In the genomic region with DNA sequence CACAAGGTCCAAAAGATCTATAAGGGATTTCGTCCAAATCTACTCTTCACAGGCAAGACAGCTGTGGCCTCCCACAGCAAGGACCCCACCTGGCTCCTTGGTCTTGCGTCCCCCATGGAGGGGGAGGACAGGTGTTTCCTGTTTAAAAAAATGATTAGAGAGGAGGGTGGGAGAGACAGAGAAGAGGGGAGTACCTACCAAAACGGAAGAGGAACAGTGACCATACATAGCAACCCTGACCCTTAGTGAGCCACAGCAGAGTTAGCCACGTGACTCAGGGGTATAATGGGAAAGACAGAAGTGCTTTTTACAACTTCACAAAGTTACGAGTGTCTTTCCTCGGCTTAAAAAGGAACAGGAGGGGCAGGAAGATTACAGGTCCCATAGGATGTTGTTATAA, we compare ENCODE assay signal across 21 mouse cellular contexts. TPM values are rescaled to one million over a fixed set of nuclear protein-coding genes. Genes with fewer than 3 reads are reported as not detected.
DNase-seq lines count a peak whose midpoint lies in the region; ATAC-seq and TF ChIP-seq lines count a peak whose summit lies in the region.
"Had no signal": no experiment of that assay in that cellular context is flagged by ENCODE, and none has a peak within 500 bp of the region (broad histone marks: within the 10 kb centered on the region; RNA-seq: fewer than 3 reads in every experiment).

No protein-coding gene starts in this region.

- H3K4me1 ChIP-seq in spleen, adult 2 months (ENCODE audit: control insufficient read depth, insufficient read depth, insufficient read length), result peaks cover 22% of the 10 kb centered on the region
- H3K4me1 ChIP-seq in limb, embryonic 14.5 days (ENCODE audit: control insufficient read depth, insufficient read depth, low read length), result no peaks in the 10 kb centered on the region
- H3K4me1 ChIP-seq: embryonic facial prominence, embryonic 15.5 days; stomach, embryonic 15.5 days had no signal

- no peaks in the 10 kb centered on the region for H3K27me3 ChIP-seq in spleen, adult 2 months (ENCODE audit: control insufficient read depth, insufficient read depth, low read length)
- H3K27me3 ChIP-seq in limb, embryonic 14.5 days (ENCODE audit: control insufficient read depth, insufficient read depth, low read length), result no peaks in the 10 kb centered on the region
- H3K27me3 ChIP-seq: embryonic facial prominence, embryonic 15.5 days; stomach, embryonic 15.5 days had no signal

- no peak overlapping the region for H3K4me2 ChIP-seq in limb, embryonic 14.5 days (replicated peaks; ENCODE audit: low read depth, low read length, severe bottlenecking)
- H3K4me2 ChIP-seq: embryonic facial prominence, embryonic 15.5 days; heart, embryonic 11.5 days; stomach, embryonic 15.5 days had no signal

- no peak for TF ChIP-seq CTCF in spleen, adult 2 months (IDR thresholded peaks at IDR 0.05; ENCODE audit: extremely low read depth, insufficient read depth, insufficient read length, insufficient replicate concordance)

- 6% methylated on average over 6 of the region's 6 CpGs for WGBS in spleen, adult 2 months
- 42% methylated on average over 6 of the region's 6 CpGs for WGBS in limb, embryonic 14.5 days

- TF ChIP-seq POLR2A in spleen, adult 2 months (IDR thresholded peaks at IDR 0.05; ENCODE audit: low read depth, low read length), result no peak
- TF ChIP-seq POLR2A in limb, embryonic 14.5 days (IDR thresholded peaks at IDR 0.05; ENCODE audit: borderline replicate concordance, extremely low read depth, insufficient read depth, insufficient read length), result no peak

- no peak overlapping the region for H3K9ac ChIP-seq in limb, embryonic 14.5 days (ENCODE audit: low read depth, low read length, severe bottlenecking)
- H3K9ac ChIP-seq: embryonic facial prominence, embryonic 15.5 days; stomach, embryonic 15.5 days had no signal

- H3K27ac ChIP-seq in spleen, adult 2 months (ENCODE audit: insufficient read depth, low read length), result peak overlapping the region; percentile 61; the same call in 1 of the 2 replicates
- H3K27ac ChIP-seq in limb, embryonic 14.5 days (replicated peaks; ENCODE audit: low read depth, low read length), result no peak overlapping the region
- H3K27ac ChIP-seq: embryonic facial prominence, embryonic 15.5 days; stomach, embryonic 15.5 days had no signal

- H3K4me3 ChIP-seq in spleen, adult 2 months (ENCODE audit: extremely low read depth, insufficient read depth, insufficient read length), result no peak overlapping the region
- no peak overlapping the region for H3K4me3 ChIP-seq in limb, embryonic 14.5 days (replicated peaks; ENCODE audit: low read length)
- H3K4me3 ChIP-seq: embryonic facial prominence, embryonic 15.5 days; stomach, embryonic 15.5 days had no signal

- H3K36me3 ChIP-seq in spleen, adult 2 months (ENCODE audit: control insufficient read depth, insufficient read depth, low read length), result no peaks in the 10 kb centered on the region
- H3K36me3 ChIP-seq in limb, embryonic 14.5 days (ENCODE audit: control insufficient read depth, insufficient read depth, low read length), result no peaks in the 10 kb centered on the region
- H3K36me3 ChIP-seq: embryonic facial prominence, embryonic 15.5 days; stomach, embryonic 15.5 days had no signal

- DNase-seq in spleen, adult 2 months (ENCODE audit: low read depth in 1 of 2, low spot score in 2 of 2), result peak in 1 of 2 experiments; percentile 33
- no peak for DNase-seq in spleen, postnatal 4 days (ENCODE audit: low spot score in 2 of 2)
- no peak for DNase-seq in limb, embryonic 14.5 days (ENCODE audit: low spot score)
- DNase-seq in thymus, postnatal 0 days (ENCODE audit: low spot score), result peak; percentile 60
- no peak for DNase-seq in cerebellum, postnatal 10 days
- DNase-seq in adrenal gland, adult (ENCODE audit: inconsistent age in 2 of 2, low spot score in 1 of 2), result no peak
- DNase-seq: adrenal gland, adult 8-10 months; cerebellum, adult 11 months; cerebellum, postnatal 14 days; gastrocnemius, postnatal 25 days; liver; lung, adult 18-20 months; lung, postnatal 14 days; retina, postnatal 1 day had no signal

- peak; percentile 62; the same call in 1 of the 2 replicates for ATAC-seq in limb, embryonic 14.5 days (ENCODE audit: low FRiP score, low read depth)
- ATAC-seq in cerebellum, adult (ENCODE audit: insufficient number of reproducible peaks, low FRiP score, low TSS enrichment), result no peak
- ATAC-seq: forebrain, embryonic 16.5 days; hindbrain, embryonic 16.5 days; intestine, postnatal 0 days had no signal

- H3K9me3 ChIP-seq in limb, embryonic 14.5 days (ENCODE audit: control insufficient read depth, low read length), result no peaks in the 10 kb centered on the region
- H3K9me3 ChIP-seq: embryonic facial prominence, embryonic 15.5 days; stomach, embryonic 15.5 days had no signal

RNA-seq across cellular contexts. Expression of a gene that starts 26.8 kb away (rescaled TPM):
- 10.3 and 12.3 TPM in 2 replicates for polyA plus RNA-seq in spleen, adult 2 months (2012; rRNA removed)
- 24.3 and 28.5 TPM in 2 replicates for polyA plus RNA-seq in limb, embryonic 14.5 days (2012; rRNA removed)
- polyA plus RNA-seq in limb, embryonic 14.5 days (2014; fragmentation: Nextera tagmentation; extraction: Ambion mirVana), result 35.9 and 40.3 TPM in 2 replicates
- 19.4 and 21.2 TPM in 2 replicates for polyA plus RNA-seq in thymus, postnatal 0 days (2015; fragmentation: Nextera tagmentation; extraction: Ambion mirVana)
